Mouse (Mus musculus) T-helper 2 cell (primary cell): ENCODE data around the gene Insyn1.

Source experiments
- in situ Hi-C: fragments of 300-600 bp; cut with MboI, MseI; formaldehyde crosslinking; loops from one replicate; pipeline ENCODE4 v1.15.1; 2025; ENCODE audit warnings: high pct_unique_total_duplicates

Gene Insyn1

DNA sequence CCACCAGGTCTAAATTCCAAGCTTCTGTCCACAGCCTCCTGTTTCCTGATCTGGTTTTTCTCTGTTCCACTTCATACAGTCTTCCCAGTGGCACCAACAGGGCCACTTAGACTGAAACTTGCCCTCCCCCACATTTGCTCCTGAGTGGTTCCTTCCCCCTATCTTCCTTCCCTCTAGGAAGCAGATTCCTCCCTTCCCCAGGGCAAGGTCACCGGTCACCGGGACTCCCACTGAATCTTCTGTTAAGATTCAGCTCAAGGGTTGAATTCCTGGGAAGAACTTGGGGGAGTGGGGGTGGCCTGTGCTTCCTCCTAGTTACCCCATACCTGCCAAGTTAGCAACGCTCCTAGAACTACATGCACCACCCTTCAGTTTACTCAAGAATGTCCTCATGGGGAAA lies 1.3 kb upstream of the Insyn1 start:
- in situ Hi-C loops, result no loop called here

DNA sequence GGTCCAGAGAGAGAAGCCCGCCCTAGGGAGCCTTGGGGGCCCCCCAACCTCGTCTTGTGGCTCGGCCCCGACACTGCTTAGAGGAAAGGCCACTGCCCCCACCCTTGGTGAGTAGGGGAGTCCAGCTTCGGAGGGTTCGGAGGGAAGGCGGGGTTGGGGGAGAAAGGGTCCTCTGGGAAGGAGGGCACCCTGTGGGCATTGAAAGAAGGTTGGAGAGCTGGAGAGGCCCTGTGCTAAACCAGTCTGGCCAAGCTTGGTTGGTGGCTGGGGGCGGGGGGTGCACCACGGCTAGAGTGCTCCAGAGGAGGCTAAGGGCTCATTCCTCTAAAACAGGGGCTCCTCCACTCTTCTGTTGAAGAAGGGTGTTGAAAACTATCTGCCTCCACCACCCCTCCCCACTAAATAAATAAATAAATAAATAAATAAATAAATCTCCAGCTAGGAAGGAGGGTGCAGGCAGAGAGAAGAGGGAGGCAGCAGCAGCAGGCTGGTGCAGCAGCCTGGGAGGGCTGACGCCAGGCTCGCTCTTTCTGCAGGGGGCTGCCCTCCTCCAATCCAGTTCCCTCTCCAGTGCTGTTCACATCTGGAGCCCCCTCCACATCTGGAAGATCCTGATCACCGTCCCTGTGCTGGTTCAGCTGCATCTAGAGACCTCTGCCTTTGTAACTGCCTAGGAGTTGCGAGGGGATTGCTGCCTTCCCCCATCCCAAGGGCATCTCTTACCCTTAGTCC lies 896 bp downstream of the Insyn1 start:
- in situ Hi-C loops, result no loop called here

DNA sequence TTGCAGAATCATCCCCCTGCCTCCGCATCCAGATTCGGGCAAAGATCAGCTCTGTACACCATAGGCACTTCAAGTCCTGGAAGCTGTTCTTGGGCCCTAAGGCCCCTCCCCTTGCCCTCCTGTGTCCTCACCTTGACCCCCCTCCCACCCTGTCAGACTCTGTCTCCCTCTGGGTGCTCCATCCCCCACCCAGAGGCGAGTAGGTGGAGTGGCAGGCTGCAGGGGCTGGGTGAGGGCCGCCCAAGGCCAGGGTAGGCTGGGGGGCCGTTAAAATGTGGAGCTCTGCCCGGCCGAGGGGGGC lies 1.4 kb downstream of the Insyn1 start:
- in situ Hi-C loops, result no loop called here

DNA sequence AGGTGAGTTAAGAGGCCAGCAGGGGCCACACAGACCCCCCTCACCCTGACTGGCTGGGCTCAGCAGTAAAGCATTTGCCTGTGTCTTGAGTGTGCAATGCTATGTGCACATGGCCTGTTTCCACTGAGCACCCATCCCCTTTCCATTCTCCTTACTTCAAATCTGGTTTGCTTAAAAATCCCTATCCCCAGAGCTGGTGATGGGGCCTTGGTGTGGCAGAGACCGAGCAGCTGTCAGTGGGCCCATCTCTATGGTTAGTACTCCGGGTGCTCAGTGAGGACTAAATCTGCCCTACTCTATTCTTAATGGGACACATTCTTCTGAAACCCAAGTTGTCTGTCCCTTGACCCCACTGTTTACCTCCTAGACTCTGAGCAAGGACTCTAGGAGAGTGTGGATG lies 2.0 kb downstream of the Insyn1 start:
- in situ Hi-C loops, result no loop called here

DNA sequence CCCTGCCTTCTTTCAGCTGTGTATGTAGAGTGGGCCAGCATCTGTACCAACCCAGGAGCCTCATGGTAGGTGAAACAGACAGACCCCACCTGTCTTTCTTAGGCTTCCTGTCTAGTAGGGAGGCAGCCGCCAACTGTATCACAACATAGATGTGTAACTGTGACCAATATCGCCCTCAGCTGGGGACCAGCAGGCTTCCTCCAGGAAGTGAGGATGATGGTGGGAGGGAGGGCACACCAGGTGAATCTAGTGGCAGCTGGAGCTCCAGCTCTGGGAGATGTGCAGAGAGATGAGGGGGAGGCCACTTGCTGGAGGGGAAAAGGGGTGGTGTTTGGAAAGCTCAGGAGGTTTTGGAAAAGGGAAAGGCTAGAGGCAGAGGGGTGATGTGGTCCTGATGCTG lies 6.6 kb downstream of the Insyn1 start:
- in situ Hi-C loops, result no loop called here

DNA sequence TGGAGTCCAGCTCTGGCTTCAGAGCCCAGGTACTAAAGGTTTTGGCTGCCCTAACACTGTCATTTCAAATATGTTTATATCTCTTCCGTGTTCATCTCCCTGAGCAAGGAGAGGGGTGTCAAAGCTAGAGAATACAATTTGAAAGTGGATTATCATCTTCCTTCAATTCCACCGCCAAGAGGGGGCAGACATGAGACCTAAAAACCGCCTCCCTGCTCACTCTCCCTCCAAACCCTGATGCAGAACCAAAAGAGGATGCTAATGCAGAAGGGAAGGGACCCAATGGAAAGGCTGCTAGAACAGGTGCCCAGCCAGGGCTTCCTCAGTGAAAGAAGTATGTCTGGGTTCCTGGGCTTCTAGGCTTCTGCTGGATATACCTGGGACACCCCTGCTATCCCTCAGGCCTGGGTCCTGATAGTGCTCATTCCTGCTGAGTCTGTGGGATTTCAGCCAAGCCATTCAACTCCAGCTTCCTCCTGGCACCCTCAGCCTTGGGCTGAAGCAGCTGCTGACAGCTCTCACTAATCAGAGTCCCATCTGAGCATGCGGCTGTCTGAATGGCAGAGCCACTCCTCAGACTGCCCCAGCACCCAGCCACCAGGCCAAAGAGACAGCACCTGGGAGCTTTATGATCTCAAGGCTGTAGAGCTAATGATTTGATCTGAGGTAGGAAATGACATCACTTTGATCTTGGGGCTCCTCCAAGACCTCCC lies 8.2 kb downstream of the Insyn1 start:
- in situ Hi-C loops, result no loop called here

DNA sequence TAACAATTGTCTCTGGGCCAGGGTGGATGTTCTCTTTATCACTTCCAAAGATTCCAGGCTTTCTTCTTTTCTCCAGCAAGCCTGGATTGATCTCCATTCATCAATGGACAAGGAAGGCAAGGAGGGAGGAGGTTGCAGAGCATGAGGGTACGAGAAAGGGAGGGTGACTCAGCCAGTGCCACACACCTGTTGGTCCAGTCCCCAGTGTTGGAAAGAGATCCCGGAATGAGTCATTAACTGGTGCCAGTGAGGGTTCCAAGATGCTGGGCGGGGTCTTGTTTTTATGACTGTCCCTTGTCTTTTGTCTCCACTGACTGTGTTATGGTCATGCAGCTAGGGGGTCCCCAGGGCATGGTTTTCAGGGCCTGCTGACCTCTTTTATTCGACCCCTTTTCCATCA lies 9.5 kb downstream of the Insyn1 start:
- in situ Hi-C loops, result no loop called here

DNA sequence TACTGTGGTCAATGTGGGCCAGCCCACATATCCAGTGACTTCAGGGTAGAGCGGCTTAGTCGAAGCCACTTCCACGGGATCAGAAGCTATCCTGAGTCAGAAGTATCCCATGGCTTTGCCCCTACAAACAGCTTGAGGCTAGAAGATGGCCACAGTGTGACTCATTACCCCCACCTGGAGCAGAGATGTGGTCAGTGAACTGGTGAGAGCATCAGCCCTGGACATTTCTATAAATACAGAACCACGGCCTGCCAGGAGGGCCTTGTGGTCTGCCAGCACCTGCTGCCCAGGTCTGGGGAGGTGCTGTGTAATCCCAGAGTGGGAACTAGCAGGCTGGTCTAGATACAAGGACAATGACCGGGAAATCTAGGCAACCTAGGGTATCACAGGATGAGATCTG lies 12.5 kb downstream of the Insyn1 start:
- in situ Hi-C loops, result no loop called here

DNA sequence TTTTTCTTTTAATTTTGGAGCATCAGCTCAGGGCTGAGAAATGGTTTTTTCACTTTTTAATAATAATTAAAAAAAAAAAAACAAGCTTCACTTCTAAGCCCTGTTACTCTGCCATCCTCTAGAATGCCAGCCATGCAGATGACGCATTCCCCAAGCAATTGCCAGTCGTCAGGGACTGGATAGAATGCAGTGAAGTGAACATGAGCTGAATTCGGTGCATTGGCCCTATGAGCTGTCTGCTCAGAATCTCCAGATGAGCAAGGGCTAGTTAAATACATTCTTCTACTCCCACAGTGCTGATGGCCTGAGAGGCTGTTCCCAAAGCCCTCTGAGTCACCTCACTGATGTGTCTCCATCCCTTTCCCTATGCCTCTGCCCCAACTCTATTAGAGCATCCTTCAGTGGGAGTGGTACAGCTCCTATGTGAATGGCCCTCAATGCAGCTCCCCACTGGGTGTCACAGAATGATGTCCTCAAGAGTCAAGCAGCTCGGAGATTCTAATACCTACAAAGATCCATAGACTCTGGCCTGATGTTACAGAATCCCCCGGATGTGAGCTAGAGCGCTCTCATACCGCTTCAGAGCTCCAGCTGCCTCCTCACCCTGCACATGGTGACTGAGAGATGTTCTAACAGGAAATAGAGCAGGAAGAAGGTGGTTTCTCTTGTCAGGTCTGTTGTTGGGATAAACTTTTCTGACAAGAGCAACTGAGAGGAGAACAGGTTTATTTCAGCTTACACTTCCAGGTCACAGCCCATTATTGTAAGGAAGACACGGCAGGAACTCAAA lies 19.0 kb downstream of the Insyn1 start:
- in situ Hi-C loops, result no loop called here

DNA sequence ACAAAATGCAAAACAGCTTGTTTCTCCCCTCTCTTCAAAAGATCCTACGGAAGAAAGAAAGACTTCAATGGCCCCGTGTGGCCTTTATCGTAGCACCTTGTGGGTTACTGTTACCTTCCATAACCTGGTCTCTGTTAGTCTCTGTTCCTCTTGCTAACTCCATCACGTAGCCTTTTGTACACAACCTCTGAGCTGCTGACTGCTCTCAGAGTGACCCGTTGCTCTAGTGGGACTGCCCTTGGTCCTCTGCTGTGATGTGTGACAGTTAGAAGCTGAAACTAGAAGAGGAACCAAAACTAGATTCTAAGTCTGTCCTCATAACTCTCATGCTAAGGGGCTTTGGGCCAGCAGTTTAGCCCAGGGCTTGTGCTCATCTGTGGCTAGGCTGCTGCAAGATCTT lies 22.0 kb downstream of the Insyn1 start:
- in situ Hi-C loops, result no loop called here

DNA sequence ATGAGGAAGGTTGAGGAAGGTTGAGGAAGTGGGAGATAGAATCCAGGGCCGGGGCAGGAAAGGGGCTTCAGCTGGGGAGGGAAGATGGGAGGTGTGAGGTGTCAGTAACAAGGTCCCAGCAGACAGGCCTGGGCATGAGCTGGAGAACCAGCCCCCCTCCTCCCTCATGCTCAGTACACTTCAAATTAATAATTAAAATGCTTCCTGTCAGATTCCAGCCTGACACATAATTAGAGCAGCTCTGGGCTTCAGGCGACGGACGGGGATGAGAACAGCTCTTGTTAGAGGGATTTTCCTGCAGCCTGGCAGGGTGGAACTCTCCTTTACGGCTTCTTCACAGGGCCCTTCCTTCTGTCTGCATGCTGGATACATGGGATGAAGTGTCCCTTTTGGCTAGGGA lies 25.3 kb downstream of the Insyn1 start:
- in situ Hi-C loops, result no loop called here

DNA sequence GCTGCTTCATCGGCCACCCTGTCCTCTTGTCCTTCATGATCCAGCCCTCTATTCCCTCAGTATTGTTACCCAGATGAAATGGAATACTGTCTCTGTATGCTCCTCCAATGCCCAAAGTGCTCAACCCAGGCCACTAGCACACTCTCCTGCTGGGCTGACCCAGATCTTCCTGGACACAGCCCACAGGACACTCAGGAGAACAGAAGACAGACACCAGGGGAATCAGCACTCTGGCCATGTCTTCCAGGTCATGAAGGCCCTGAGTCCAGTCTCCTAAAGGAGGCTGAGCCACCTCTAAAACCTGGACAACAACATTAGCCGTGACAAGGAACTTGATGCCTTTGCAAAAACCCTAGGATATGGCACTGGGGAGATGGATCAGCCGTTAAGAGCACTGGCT lies 28.1 kb downstream of the Insyn1 start:
- in situ Hi-C loops, result no loop called here

DNA sequence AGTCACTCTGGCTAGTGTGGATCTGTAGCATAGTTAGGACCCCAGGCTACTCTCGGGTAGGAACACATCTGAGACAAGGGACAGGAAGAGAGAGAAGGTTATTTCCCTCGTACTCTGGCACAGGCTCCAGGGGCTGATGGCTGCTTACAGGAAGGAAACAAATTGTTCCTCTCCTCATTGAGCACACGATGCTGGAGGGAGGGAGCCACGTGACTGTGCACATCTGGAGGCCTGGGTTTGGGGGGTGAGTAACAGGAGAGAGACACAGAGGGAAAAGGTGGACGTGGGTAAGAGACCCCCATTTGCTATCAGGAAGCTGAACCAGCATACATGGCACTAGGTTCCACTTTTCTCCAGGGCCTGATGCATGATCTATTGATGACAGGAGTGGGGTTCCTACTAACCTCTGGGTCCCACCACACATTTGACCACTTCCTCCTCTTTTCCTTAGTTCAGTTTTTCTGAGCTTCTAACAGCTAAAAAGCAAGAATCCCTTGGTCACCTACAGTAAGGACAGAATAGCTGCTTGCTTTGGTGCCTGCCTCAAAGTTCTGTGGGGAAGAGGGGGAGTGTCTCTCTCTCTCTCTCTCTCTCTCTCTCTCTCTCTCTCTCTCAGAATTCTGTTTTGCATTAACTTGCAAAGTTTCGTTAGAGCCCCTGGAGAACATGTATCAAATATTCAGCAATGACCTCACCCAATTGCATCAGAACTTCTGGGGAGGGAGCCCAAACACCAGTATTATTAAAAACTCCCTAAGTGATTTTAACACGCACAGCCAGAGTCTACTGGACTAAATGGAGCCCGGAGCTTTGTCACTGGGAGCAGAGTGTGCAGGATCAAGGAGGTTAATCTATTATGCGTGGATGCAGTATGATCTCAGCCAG lies 29.7 kb downstream of the Insyn1 start:
- in situ Hi-C loops, result no loop called here

DNA sequence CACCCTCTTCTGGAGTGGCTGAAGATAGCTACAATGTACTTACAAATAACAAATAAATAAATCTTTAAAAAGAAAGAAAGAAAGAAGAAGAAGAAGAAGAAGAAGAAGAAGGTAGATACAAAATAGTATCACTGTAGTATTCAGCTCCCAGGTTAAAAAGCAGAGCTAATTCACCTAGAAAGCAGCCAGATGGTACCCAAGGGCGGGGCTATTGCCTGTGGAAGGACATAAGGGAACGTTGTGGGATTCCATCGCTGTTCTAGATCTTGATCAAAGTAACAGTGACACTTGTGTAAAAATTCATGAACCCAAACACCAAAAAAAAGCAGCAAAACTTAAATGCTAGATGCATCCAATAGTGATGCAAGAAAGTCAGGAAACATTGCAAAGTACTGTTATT lies 31.6 kb downstream of the Insyn1 start:
- in situ Hi-C loops, result no loop called here

DNA sequence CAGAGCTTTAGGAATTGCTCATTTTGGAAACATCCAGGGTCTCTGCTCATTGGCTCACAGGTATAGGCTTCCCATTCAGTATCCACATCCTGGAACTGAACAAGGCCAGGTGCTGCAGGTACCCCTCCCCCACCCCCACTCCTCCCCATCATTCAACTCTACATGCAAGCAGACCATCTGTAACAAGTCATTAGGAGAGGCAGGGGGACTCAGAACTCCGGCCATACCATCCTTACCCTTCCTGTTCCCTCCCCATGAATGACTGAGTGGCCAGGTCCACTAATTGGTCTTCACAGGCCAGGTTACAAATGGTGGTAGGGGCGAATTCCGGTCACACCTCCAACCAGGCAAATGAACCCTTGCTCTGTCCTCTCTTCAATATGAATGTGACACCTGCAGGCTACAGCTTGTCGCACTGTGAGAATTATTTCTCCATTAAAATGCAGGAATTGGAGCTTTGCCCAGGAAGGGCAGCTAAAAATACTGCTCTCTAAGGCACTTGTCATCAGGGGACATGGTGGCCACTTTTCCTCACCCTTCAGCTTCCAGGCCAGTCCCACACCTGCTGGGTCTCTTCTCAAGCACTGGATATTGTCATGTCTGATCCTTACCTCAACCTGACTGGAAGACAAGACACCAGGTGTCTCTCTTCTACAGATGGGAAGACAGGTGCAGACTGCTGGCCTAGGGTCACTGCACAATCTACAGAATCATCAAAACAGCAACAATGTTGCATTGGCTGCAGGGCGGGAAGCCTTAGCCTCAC lies 32.6 kb downstream of the Insyn1 start:
- in situ Hi-C loops, result no loop called here

DNA sequence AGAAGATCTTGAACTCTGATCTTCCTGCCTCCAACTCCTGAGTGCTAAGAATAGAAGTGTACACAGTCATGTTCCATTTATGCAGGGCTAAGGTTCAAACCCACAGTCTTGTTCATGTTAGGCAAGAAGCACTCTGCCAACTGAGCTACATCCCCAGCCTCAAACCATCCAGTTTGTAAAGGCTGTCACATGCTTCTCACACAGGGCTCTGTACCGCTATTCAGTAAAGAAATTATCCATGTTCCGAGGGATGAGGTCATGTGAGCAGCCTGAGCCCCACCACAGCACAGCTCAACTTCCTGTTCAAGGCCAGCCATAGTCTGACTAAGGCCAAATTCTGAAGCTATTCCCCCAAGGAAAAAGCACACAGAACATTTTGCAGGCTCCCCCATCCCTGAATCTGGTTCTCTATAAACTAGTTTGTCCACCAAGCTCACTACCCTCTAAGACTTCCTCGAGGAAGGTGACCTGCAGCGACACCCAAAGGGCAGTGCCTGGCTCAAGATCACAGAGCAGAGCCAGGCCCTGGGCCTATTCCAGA lies 33.5 kb downstream of the Insyn1 start:
- in situ Hi-C loops, result no loop called here

DNA sequence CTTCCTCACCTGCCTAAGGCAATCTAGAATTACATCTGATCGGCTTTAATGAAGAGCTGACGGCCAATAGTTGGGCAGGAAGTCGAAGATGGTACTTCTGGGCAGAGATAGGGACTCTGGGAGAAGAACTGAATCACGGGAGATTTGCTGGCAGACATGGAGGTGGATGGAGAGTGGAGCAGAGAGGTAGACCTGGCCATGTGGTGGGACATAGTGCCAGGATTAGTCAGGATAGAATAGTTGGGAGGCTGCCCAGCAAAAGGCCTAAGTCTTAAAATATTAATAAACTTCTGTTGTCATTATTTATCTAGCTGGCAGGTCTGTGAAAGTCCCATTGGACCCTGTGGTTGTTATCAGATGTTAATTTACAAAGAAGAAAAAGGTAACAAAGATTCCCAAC lies 36.7 kb downstream of the Insyn1 start:
- in situ Hi-C loops, result no loop called here

DNA sequence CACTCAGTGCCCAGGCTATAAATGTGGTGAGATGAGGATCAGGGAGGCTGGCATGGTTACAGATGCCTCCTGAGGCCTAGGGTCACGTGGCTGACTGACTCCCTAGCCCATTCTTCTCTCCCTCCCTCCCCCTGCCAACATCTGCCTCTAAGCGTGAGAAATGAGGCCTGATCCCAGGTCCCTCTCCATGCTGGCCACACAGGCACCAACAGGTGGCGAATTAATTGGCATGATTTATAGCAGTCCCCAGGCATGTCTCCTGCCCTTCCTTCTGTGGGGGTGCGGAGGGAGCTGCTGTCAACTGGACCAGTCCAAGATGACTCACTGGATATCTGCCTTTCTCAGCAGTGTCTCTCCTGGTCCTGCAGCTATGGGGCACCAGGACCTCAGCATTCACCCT lies 39.4 kb downstream of the Insyn1 start:
- in situ Hi-C loops, result no loop called here

DNA sequence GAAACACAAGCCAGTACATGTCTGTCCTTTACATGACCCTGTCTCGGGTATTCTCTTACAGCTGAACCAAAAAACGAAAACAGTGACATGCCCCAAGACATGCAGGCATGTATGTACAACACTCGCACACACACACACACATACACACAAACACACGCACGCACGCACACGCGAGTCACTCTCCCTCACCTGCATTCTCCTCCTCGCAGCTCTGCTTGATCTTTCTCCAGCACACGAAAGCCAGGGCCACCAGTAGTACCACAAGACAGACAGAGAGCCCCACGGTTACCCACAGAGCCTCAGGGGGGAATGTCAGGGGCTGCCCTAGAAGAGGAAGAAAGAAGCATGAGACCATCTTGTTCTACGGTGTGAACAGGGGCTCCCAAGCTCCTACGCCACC lies 42.0 kb downstream of the Insyn1 start:
- in situ Hi-C loops, result loop anchor here (10.0 kb wide), 2 partner anchors 124 to 684 kb away; no protein-coding TSS in a partner anchor

DNA sequence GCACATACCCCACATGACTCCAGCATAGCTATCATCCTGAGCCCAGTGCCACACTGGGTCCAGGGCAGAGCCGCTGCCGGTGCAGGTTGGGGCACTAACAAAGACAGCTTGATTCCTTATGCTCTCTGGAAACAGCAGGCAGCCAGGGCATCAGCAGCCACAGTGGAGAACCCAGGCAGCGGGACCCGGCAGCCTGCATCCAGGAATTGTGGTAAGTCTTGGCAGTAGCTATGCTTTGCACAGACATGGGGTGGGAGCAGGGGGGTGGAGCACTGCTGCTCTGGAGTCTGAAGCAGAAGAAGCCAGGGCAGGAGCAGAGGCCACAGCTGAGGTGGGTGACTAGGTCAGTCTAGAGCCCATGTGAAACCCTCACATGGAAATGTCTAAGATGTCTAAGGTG lies 43.8 kb downstream of the Insyn1 start:
- in situ Hi-C loops, result loop anchor here (10.0 kb wide), 2 partner anchors 123 to 683 kb away; no protein-coding TSS in a partner anchor

DNA sequence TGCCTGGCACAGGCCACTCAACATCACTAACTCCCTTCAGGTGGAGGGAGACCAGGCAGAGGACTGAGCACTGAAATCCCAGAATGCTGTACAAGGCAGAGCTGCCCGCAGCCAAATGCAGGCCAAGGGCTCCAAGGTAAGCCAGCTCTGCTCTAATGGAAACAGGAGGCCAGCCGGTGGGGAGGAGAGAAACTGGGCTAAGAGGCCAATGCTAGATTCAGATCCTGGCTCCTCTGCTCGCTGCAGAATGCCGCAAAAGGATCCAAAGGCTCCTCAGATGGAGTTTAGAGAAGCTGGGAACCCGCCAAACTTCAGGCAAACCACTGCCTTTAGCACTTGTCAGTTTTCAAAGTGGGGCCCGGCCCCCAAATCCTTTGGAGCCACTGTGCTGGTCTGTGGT lies 44.9 kb downstream of the Insyn1 start:
- in situ Hi-C loops, result loop anchor here (10.0 kb wide), 2 partner anchors 121 to 681 kb away; no protein-coding TSS in a partner anchor
